Mouse (Mus musculus): Measurements from ENCODE around the gene Kdr. TPM values are rescaled to one million over a fixed set of nuclear protein-coding genes. Genes with fewer than 3 reads are reported as not detected.

The Kdr gene
- total RNA-seq, 2 experiments from 2014 or later: 6.3 to 7.0 TPM

DNA sequence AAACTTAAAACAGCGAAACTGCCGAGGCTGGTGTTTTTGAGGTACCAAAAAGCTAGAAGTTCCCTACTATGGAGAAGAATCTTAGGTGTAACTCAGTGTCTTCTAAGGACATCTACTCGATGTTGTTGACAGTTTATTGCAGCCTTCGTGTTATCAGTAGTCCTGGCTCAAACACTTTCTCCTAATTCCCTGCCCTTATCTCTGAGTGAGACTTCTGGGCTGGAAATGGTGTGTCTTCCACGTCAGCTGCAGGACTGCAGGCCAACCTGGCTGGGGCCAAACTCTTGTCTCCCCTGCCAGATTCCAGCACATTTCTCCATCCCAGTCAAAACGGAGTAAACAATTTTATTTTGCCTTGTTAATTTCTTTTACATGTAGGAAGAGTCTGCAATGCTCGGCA lies 48.3 kb downstream of the Kdr start:
- Histone ChIP-seq H3K27ac (no peak overlapping the region), H3K4me3 (no peak overlapping the region)
- TF ChIP-seq CTCF (conservative IDR thresholded peaks at IDR 0.05): no peak
- DNase-seq (ENCODE audit: low spot score in 2 of 2): no peak

DNA sequence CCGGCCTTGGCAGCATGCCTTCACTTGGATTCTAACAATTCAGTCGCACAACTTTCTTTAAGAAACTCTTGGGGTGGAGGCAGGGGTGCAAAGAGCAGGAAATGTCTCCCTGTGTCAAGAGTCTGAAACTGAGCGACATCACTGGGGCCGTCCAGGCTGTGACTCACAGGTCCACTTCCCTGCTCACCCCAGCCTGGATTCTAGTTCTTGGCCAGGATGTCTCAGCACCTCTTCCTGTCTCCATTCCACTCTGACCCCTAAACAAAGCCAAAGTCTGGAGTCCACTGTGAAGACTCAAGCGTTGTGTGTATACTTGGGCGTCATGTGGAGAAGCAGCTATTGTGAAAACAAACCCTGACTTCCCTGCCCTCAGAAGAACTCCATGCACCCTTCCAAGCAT lies 55.6 kb downstream of the Kdr start:
- Histone ChIP-seq H3K4me3 (no peak overlapping the region), H3K27ac (no peak overlapping the region)
- no peak for DNase-seq (ENCODE audit: low spot score in 2 of 2)
- no peak for TF ChIP-seq CTCF (conservative IDR thresholded peaks at IDR 0.05)

DNA sequence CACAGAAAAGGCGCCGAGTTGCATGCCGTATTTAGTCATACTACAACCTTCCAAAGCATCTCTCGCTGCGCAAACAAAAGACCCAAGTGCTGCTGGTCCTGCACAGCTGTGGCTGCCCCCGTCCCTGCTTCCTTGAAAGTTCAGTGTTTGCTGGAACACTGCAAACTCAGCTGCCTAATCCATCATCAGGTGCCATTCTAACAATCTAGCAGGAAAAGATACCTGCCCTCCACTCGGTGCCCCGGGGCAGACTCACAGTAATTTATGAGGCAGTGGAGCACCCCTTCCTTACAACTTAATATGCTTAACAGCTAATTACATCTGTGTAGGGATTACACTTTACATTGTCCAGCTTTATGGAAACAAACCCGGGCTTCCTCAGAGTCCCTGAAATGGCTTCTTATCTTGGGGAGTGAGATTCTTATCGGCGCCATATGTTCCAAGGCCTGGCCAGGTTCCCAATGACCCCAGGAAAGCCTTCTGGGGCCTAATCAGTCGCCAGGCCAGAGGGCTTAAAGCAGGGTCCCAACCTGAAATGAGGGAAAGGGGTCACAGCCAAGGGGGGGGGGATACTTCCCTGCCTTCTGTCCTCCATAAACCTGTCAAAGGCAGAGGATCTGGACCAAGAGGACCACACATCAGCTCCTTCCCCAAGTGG lies 56.4 kb downstream of the Kdr start:
- Histone ChIP-seq H3K4me3 (no peak overlapping the region), H3K27ac (no peak overlapping the region)
- no peak for TF ChIP-seq CTCF (conservative IDR thresholded peaks at IDR 0.05)
- DNase-seq (ENCODE audit: low spot score in 2 of 2): no peak

DNA sequence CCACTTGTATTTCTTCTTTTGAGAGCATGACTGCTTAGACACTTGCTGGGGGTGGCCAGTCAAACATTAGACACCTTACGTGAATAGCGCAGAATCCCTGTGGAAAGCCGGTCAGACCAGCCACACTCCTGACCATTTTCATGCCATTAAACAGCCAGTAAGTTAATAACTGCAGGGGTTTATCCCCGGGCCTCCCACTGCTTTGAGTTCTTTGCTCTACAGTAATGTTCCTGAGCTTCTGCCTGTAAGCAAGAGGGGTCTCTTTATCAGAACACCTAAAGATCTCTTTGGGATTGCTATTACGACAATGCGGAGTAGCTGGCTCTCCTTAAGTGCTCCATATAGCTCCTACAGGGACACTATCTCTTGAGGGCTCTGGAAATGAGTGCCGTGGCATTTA lies 58.7 kb downstream of the Kdr start:
- no peak for DNase-seq (ENCODE audit: low spot score in 2 of 2)
- H3K27ac ChIP-seq: no peak overlapping the region
- no peak overlapping the region for H3K4me3 ChIP-seq
- no peak for TF ChIP-seq CTCF (conservative IDR thresholded peaks at IDR 0.05)

DNA sequence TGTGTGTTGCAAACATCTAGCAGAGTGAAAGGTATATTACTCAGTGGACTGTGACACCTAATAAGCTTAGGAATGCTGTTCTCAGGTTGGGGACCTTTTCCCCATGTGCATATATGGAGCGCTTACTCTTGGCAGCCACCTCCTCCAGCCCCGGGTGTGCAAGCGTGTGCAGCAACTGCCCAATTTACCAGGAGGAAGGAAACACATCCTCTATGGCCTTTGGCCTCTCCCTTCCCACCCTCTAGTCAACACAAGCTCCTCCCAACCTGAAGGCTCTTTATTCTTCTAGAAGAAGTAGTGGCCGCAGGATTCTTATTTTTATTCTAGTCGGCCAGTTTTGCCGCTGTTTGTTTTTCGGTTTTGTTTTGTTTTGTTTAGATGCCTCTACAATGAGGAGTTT lies 60.1 kb downstream of the Kdr start:
- no peak overlapping the region for H3K27ac ChIP-seq
- no peak for DNase-seq (ENCODE audit: low spot score in 2 of 2)
- H3K4me3 ChIP-seq: no peak overlapping the region
- TF ChIP-seq CTCF (conservative IDR thresholded peaks at IDR 0.05): no peak

DNA sequence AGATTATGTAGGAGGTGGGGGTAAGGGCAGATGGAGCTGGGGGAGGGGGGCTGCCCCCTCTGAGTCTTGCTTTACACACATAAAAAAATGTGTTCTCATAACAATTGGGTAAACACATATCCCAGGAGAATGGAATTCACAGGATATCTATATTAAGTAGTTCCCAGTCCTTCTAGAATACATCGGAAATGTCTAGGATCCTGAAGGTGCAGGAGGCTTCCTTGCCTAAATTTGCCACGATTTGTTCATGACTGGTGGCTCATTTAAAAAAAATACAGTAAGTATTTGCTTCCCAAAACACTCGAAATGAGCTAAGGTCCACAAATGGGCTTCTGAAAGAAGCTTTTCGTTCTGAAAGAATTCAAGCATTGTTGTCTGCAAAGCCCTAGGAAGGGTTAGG lies 61.0 kb downstream of the Kdr start:
- no peak for DNase-seq (ENCODE audit: low spot score in 2 of 2)
- TF ChIP-seq CTCF (conservative IDR thresholded peaks at IDR 0.05): no peak
- Histone ChIP-seq H3K4me3 (no peak overlapping the region), H3K27ac (no peak overlapping the region)

DNA sequence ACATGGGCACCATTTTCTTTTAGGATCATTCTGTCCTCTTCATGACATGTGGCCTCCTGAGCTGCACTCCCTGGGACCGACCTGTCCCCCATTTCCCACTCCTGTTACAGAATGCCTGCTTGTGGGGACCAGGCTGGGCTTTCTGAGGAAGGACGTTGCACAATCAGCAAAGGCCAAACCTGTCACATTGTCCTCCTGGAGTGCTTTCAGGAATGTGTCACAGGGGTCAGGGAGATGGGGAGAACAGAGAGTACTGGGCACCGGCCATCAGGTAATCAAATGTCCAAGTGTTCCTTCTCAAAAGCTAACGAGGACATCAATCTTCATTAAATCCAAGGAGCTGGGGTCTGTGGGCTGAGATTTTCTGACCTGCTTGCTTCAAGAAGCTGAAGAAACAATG lies 72.2 kb downstream of the Kdr start:
- H3K4me3 ChIP-seq: no peak overlapping the region
- TF ChIP-seq CTCF (conservative IDR thresholded peaks at IDR 0.05): no peak
- no peak for DNase-seq (ENCODE audit: low spot score in 2 of 2)

DNA sequence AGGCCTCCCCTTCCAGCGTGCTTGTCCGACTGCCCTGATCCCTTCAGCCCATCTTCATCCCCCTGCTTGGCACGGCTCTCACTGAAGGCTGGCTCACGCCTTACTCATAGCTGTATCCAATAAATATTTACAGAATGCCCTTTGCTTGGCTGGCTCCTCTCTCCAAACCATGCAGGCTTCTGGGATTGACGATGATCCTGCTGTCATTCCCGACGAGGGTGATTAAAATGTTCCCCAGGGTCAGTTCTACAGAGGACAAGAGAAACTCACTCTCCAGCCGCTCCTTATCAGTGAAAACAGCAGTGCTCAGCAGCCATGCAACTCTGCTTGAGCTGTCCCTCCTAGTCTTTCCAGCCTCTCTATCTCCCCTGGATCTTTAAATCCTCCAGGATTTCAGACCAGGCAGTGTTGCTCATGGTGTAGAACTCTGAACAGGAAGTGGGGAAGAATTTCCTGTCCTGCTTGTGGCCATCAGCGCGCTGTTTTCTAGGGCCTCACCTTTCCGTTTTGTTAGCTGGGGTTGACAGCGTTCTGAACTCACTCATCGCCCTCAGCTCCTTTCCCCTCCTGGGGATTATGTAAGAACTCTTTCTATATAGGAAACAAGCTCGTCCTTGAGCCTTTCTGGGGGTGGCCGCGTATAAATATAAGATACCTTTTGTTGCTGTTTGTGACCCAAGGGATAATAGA lies 77.9 kb downstream of the Kdr start:
- Histone ChIP-seq H3K27ac (no peak overlapping the region), H3K4me3 (no peak overlapping the region)
- no peak for TF ChIP-seq CTCF (conservative IDR thresholded peaks at IDR 0.05)
- DNase-seq (ENCODE audit: low spot score in 2 of 2): no peak

More for the DNA sequence above, 72.2 kb downstream of the Kdr start:
- H3K27ac ChIP-seq: no peak overlapping the region

DNA sequence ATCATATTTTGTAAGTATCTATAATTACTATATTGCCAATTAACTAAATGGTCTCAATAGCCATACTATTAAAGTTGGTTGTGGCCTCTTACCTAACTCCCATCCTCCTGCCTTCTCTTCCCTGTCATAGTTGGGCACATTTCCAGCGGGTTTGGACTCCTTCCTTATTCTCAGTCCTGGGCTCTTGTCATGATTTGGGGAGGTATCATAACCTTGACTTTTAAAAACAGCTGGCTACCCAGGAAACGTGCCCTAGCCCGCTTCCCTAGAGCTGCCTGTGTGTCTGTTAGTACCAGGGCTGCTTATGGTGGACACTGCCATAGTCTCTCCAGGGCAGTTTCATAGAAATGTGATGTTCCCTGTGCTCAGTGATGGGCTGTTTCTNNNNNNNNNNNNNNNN lies 82.9 kb downstream of the Kdr start:
- no peak for TF ChIP-seq CTCF (conservative IDR thresholded peaks at IDR 0.05)
- Histone ChIP-seq H3K4me3 (no peak overlapping the region), H3K27ac (no peak overlapping the region)
- DNase-seq (ENCODE audit: low spot score in 2 of 2): no peak

DNA sequence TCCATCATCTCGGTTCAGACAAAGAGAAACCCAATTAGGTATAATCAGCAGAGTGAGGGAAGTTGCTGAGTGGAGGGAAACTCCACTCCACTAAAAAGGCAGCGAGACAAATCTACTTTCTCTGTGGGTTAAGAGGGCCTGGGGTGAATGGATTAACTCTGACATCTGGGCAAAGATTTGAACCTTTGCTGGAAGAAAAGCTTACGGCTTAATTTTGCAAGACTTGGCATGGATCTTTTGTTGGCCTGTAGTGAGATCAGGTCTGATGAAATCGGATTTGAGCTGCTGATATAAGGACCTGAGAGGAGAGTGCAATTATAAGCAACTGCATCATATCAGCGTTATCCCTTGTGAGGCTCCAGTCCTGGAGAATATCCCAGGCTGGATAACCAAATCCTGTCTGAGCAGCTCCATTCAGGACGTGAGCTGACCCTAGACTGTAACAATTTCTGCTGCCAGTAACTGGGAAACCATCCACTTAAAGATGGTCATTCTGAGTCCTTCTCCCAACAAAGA lies 85.2 kb downstream of the Kdr start:
- DNase-seq (ENCODE audit: low spot score in 2 of 2): no peak
- H3K27ac ChIP-seq: no peak overlapping the region
- H3K4me3 ChIP-seq: no peak overlapping the region
- TF ChIP-seq CTCF (conservative IDR thresholded peaks at IDR 0.05): no peak

Small RNA genes within 50 kb of the gene (microRNA-seq; reads per million reads assigned to microRNA genes)
- gene Gm25374: 0 reads per million in 2 experiments

Other genes starting within 250 kb of the Kdr start
- 10 to 100 TPM; 16.8 to 18.8 TPM for gene Srd5a3, start 161.8 kb upstream of the Kdr start, total RNA-seq (2021)
- gene Tmem165, start 205.4 kb upstream of the Kdr start, total RNA-seq (2021): 10 to 100 TPM; 32.9 to 35.2 TPM

Measured in layer of hippocampus, adult 2 months (tissue).